10 mouse cellular contexts compared by ENCODE assay signal in the genomic region with DNA sequence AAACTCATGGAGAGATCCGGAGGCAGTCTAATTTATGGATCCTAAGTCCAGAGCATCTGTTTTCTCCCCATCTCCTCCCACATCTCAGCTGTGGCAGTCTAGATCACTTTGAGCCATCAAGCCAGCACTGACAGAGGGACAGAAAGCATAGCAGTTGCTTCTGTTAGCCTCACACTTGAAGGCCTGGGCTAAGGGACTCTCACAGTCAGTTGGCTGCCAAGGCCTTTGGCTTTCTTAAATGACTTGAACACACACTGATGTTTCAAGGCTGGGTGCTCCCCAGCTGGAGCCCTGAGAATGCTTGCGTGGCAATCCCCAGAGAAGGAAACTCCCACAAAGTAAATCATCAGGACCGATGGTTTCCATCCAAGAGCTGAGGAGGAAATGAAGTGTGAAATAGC. TPM values are rescaled to one million over a fixed set of nuclear protein-coding genes. Genes with fewer than 3 reads are reported as not detected.
DNase-seq lines count a peak whose midpoint lies in the region.
"Had no signal": no experiment of that assay in that cellular context is flagged by ENCODE, and none has a peak within 500 bp of the region (broad histone marks: within the 10 kb centered on the region; RNA-seq: fewer than 3 reads in every experiment).

No protein-coding gene starts in this region.

- intact Hi-C loops in left cerebral cortex, postnatal 14 days (cut with DNase I): no loop called here

- DNase-seq in layer of hippocampus, adult 18-20 months (ENCODE audit: low spot score in 2 of 2): peak; percentile 30 to 63
- DNase-seq in layer of hippocampus, adult 9-10 months (ENCODE audit: low spot score): no peak
- DNase-seq in gastrocnemius, adult 8-10 months (ENCODE audit: low spot score in 2 of 2): peak; percentile 44 to 65
- peak; percentile 26 to 29 for DNase-seq in left cerebral cortex, postnatal 14 days (ENCODE audit: low spot score in 2 of 2)
- peak; percentile 81 for DNase-seq in telencephalon, adult 2 months (ENCODE audit: low read depth, low spot score)
- no peak for DNase-seq in embryo, embryonic 11 days
- no peak for DNase-seq in T-cell, adult 2 months (ENCODE audit: low spot score)
- DNase-seq: adrenal gland, postnatal 10 days; kidney, postnatal 14 days; thymus, postnatal 25 days had no signal

RNA-seq across cellular contexts. Expression of a gene that starts 52.4 kb away (rescaled TPM):
- total RNA-seq in layer of hippocampus, adult 18-20 months (2021): under 1 TPM; 0.48 to 0.54 TPM
- 100 to 1,000 TPM; 147 to 173 (median 156) TPM for total RNA-seq in gastrocnemius, adult 8-10 months (2022)
- total RNA-seq in left cerebral cortex, postnatal 14 days (2021): 1 to 10 TPM; 1.4 to 1.5 TPM

Comparison
In these comparisons a context has a peak if more than half of its experiments do, and no peak if none do; other contexts are left out.
1. DNase-seq: peak in layer of hippocampus, adult 18-20 months (2 of 2), gastrocnemius, adult 8-10 months (2 of 2), left cerebral cortex, postnatal 14 days (2 of 2) and telencephalon, adult 2 months (single experiment); none in layer of hippocampus, adult 9-10 months (single experiment), embryo, embryonic 11 days (single experiment) and T-cell, adult 2 months (single experiment).
2. RNA of a gene that starts 52.4 kb away (total RNA-seq): 147 to 173 TPM in gastrocnemius, adult 8-10 months; 1.4 to 1.5 TPM in left cerebral cortex, postnatal 14 days and 0.48 to 0.54 TPM in layer of hippocampus, adult 18-20 months; every median in the first group is over 10 times any median in the second.